Mouse (Mus musculus): ENCODE data around the gene Pde4b.
A peak's percentile ranks its signal among the peaks of the same experiment; 100 is the strongest.

Pde4b gene

DNA sequence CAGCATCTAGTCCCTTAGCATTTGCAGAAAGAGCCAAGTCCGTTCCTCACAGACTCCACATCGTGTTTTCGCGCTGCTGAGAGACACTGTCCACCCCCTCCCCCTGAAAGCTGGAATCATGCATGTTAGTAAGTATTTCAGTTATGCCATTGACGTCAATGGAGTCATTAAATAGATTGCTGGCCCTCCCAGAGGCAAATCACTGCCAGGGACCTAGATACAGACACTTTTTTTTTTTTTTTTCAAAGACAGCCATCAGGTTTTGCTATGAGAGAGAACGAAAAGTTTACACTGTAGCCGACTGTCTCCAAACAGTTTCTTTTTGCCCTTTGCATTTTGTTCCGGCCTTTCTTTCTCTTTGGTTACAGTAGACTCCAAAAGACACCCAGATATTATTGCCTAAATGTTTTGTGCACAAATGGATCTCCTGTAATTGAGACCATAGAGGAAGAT, 423.6 kb downstream of the Pde4b start:
- peak; percentile 18 to 26 for DNase-seq

DNA sequence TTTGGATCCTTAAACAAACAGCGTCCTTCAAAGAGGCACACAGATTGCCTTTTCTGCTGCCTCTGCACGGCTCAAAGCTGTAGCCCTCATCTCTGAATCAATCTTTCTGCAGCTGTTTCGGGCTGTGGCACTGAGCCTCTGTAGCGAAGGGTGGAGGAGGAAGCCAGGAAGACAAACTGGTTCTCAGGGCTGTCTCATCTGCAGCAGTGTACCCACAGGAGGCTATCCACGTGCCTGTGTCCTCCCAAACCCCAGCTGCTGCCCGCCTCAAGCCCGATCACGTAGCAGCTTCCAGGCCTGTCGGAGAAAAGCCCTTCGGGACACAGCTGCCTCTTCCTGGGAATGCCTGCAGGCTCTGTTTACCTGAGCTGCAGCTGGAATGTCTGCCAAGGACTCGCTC, 424.2 kb downstream of the Pde4b start:
- peak; percentile 56 to 65 for DNase-seq

DNA sequence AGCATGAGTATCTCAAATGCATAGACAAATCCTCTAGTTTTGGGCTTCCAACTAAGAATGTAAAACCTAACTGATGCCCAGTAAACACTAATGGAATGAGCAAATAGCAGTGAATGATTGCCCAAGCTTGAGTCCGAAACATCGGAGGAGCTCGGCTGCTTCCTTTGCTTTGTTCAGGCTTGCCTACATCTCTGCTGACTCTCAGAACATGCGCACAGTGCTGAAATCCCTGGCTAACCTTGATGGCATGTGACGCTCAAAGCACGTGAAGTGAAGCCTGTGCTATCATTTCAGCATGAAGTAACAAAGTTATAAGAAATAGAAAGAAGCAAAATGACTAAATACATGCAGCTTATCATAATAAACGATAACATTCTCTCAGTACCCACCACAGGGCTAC, 425.6 kb downstream of the Pde4b start:
- DNase-seq: no peak

DNA sequence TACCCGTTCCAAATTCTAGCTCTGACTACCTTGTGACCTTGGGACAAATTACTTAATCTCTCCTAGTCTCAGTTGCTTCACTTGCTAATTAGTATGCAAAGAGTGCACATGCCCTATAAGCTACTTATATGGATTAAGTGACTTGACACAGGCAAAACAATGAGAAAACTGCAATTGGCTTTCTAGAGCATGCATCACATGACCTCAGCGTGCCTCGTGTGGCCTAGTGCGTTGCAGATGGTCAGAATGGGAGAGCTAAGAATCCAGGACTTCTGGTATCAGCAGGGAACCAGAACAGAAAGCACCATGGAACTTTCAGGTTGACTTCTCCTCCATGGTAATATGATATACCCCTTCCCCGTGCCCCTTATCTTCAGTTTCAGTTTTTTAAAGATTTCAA, 426.2 kb downstream of the Pde4b start:
- DNase-seq: no peak

DNA sequence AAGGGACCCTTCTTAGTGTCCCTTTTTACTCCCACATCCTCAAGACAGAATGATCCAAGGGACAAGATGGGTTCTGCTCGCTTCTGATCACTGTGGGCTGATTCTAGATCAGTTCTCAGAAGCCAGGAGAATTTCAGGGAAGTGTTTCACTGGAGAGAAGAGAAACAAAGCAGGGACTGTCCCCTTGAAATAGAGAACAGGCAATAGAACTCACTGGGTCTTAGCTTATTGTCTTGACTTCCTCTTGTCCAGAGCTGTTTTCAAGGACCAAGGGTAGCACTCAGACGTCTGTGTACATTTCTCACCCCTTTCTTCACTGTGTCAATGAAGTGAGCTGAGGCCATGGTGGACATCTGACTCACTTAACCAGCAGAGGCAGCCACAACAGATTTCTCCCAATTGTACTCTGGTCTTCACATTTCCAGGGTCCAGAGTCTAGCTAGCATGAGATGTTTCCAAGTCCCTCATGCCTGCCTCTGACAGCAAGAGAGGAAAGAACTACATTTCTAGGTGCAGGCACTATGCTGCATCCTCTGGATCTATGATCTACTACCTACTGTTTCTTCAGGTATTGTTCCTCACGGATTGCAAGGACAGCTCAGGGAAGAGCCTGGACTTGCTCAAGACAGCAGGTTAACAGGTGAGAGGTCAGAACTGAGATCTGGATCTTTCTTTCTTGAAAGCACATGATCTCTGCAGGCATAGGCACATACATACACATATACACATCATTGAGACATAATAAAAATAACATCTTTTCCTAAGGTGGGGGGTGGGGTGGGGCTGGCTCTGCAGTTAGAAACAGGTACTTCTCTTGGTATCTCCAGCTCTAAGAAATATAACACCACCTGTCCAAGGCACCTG, 427.9 kb downstream of the Pde4b start:
- DNase-seq: no peak

DNA sequence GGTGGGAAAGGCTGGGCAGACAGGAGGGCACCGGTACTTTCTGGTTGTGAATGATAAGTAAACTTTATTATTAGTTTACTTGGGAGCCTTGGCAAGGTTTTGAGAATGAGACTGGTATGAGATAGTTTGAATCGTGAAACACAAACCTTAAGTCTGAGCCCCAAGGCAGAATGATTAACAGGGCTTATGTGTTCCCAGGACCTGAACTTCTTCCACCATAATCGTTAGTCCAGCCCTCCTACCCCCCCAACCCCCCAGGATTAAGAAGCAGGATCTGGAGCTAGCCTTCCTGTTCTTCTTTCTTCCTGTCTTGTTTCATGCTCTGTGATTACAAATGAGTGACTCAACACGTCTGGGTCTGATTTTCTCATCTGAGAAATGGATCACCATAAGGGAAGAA, 429.1 kb downstream of the Pde4b start:
- no peak for DNase-seq

DNA sequence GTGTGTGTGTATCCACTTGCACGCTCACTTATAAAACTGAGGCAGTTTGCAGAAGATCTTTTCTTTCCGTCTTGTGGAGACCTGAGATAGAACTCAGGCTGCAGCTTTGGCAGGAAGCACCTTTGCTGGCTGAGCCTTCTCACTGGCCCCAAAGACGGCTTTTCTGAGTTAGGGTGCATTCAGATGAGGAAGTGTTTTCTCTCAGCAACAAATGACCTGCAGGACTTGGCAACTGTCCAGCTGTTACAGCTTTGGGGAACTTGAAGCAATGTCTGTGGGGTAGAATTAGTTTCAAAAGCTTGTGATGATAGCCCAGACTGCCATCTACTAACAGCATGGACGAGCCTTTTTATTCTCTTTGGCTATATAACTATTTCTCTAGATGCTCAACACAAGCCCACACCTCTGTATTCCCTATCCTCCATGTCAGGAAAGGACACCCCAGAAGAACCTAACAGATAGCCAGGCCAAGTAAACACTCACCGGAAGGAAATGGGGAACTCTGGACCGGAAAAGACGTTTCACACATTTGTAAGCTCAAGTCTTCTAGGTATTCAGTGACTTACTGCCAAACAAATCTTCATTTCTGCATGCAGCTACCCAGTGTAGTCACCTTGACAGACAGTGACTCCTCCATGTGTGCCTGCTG, 429.8 kb downstream of the Pde4b start:
- peak; percentile 20 to 27 for DNase-seq

DNA sequence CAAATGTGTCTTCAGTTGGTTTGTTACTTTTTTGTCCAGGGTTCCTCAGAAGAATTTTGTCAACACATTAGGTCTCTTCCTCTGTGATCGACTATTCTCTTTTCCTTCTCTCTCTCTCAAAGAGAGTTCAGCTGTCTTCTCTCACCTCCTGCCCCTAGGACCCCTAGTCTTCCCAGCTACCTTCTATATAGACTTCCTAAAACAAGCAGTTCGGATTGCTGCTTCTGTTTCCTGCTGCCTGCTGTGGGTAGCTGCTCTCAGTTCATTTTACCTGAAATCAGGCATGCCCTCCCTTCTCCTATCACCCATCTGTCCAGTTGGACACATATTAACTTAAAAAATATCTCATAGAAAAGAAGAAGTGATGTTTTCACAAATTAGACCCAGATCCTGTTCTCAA, 430.3 kb downstream of the Pde4b start:
- DNase-seq: no peak

DNA sequence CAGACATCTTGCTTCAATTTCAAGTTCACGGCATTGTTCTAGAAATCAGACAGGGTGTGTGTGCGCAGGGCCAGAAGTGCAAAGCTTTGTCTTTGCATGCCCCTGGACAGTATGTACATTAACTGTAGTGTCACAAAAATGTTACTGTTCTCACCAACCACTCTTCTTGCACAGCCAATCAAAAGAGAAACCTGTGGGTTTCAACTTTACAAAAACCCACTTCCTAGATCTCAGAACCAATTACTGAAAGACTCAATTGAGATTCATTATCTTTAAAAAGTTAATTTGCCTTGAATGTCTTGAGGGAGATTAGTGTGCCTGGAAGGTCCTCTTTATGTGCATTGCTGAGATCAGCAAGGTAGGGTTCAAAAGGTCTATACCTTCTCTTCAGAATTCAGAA, 431.0 kb downstream of the Pde4b start:
- no peak for DNase-seq

DNA sequence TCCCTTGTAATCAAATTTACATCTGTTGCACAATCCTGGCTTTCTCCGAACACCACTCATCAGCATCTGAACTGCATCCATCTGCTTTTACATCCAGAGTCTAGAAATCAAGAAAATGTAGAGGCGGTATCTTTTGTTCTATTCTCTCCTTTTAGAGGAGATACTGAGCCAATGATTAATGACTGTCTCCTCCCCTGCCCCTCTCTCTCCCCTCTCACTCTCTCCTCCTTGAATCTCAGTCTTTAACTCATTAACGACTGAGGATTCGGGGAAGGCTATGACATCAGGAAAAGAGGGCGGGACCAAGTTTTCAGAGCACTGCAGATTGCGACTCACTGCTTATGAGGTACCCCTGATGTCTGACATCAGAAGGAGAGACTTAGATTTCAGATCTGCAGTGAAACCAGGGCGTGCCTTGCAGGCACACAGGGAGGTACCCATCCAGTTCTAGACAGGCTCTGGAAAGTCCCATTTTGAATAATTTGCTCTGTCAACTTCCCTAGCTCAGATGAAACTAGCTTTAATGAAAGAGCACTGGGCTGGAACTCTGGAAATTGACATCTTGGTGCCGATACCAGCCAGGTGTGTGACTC, 433.4 kb downstream of the Pde4b start:
- no peak for DNase-seq

DNA sequence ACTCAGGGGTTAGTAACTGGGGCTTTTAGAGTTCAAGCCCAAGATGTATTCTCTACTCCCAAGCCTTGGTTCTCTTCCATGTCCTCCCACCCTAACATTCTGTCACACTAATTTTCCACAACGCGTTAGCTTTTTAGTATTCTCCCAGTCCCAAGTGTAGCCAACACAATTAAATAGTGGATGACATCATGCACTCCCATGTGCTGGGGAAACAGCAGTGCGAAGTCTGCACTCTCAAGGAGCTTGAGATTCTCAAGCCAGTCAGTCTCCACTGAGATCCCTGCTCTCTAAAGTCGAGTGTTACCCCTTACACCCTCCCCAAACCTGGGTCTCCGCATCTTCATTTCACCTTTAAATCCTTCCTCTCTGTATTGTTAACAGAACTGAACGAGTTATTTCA, 434.1 kb downstream of the Pde4b start:
- DNase-seq: no peak

DNA sequence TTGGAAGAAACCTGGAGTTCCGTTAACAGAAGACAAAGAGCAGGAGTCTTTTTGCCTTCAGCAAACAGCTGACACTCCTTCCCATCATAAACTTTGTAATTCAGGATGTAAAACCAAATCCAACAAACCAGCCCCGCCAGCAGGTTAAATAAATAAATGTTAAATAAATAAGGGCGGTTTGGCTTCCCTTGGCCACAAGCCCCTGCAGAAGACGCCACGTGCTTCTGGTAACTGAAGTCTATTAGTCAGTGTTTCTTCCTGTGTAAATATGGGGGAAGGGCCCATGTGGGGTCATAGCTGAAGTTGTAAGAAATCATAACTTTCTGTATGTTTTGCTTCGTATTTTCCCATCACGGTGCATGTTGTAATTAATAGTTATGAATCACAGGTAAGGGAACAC, 440.0 kb downstream of the Pde4b start:
- DNase-seq: no peak

DNA sequence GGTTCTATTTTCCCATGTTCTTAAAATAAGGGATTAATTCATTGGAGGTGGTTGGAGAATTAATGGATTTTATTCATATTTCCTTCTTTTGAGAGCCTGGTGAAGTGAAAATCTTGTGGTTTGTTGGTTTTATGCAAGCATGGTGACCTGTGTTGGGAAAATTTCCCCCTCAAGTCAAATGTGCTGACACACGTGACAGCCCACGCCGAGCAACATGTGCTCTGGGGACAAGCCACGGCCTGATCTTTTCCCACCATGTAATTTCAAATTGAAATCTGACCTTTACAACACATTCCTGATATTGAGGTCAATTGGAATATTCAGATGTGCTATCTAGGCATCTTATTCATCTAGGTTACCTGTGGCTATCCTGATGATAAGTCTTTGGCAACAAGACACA, 443.5 kb downstream of the Pde4b start:
- no peak for DNase-seq

DNA sequence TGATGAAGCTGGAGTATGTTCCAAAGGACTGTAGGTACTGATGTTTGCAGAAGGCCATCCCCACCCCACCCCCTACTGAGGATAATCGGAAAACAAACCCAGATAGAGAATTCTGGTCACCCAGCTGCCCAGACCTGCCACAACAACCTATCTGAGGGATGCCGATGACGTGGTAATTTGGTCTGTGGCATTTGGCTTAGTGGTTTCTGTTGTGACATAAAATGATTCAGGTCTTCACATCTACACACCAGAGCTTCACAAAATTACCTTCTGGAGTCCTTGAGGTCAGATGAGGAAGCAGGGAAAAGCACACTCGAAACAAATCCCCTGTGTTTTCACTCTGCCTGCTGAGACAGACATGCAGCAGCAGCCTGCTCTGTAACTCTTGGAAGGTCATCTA, 444.4 kb downstream of the Pde4b start:
- DNase-seq: no peak

DNA sequence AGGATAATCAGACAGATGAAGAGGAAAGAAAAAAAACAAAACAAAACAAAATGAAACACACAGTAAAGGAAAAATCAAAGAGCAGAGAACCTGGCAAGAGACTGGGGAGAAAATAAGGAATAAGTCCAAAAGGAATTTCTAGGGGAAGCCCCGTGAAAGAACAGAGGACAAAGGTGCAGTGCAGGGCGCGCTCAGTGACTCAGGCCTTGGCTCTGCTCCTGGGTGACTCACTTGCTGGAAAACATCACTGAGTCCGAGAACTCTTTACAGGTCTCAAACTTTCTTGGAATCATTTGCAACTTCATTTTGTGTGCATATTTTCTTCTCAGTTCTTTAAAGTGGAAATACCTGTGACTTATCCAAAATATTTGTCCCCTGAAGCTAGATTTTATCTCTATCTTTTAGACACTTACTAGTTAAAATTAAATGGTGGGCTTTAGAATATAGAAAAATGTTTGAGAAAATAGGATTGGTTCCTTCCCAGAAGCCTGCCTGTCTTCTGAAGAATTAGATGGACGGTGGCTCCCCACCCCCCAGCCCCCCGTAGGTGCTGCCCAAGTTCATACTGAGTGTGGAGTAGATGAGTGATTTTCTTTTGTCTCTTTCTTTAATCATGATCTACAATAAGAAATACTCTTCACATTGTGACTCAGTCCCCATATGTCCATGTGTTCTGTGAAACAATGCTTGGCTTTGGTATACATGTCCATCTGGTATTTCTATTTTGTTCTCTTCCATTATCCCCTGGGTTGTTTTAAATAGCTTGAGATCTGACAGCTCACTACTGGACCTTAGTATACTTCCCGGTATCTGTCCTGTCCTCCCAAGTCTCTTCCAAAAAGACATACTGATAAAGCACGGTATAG, 446.1 kb downstream of the Pde4b start:
- no peak for DNase-seq

DNA sequence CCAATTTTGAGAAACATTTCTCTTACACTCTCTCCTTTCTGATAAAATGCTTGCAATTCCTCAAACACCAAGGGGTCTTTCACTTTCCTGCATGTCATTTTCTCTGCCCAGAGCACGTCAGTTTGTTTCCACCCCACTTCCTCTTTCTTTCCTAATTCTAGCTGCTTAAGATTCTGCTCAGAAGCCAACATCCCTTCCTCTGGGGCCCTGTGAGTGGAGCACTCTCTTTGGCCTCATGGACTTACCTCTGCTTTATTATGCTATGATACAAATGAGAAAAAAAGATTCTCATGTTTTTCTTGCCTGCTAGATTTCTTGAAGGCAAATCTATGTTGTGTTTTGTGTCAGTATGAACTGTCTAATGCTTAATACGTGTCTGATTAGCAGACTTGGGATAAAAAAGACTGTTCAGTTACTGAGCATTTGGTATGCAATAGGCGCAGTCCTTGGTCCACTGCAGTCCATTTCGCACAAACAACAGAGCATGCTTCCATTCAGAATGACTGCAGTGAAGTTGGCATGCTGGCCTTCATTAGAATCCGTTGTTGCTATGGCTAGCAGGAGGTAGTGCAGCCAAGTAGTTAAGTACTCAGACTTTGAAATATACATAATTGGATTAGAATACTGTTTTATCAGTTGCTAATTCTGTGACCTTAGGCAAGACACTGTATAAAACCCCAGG, 446.8 kb downstream of the Pde4b start:
- no peak for DNase-seq

DNA sequence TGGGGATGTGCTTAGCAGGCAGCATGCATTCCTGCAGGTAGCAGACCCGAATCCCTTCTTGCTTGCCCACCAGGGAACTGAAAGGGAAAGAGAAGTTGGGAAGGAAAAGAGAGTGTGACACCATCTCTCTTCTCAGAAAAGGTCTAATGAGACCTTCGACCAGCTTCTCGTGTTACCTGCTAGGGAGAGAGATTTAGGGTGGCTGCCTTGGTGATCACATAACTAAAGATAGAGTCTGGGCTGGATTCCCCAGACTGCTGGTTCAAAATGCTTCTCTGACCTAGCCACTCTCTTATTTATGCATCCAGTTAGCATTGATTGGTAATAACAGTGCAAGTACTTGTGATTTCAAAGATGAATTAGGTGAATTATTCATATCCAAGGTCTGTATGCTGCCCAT, 448.5 kb downstream of the Pde4b start:
- no peak for DNase-seq

DNA sequence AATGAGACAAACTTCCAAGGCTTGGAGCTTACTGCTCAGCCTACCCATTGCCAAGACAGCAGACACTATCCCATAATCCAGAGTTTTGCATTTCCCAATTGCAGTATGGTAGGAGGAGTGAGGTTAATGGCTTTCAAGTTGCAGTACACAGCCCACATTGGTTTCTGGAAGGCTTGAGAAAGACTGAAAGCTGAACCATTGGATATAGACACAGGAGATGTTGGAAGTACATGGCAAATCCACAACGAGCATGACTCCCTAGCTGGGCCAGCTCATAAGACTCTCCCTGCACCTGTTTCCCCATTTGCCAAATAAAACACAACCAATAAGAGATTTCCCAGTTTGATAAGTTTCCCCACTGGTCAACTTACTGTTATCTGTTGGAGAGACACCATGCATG, 450.9 kb downstream of the Pde4b start:
- DNase-seq: no peak

DNA sequence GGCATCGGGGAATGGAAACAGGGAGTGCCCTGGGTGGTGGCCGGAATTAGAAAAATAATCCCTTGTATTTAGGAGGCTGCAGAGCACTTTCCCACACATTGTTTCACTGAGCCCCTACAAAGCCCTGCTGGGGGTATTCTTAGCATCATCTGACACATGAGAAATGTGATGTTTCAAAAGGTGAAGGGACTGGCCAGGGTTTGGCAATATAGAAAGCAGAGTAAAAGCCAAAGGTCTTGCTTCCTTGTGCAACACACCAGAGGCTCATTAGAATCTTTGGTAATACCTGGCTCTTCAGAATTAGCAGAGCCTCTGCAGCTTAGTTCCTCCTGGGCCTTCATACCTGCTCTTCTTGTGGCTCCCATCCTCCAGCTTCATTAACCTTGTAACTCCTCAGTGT, 451.4 kb downstream of the Pde4b start:
- no peak for DNase-seq

DNA sequence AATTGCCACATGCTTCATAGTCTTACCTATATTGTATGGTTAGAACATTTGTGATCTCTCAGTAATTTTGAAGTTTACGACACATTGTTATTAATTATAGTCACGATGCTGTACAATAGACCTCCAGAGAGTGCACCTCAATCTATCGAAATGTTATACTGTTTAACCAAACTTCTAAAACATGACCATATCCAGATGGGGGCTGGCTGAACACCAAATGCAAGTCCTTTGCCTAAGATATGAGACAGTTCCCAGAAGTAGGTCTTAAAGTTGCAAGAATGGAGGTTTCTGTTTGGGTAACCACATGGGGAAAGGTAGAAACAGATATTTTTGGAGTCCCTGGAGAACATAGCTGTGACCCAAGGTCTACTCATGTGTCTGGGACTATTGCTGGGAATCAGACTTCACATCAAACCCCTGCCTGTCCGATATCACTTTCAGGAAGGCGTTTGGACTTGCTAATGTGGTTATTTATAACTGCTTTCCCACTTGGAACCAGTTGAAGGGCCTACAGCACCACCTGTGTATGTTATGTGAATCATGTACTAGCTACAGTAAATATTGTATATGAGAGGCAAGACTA, 452.3 kb downstream of the Pde4b start:
- no peak for DNase-seq

DNA sequence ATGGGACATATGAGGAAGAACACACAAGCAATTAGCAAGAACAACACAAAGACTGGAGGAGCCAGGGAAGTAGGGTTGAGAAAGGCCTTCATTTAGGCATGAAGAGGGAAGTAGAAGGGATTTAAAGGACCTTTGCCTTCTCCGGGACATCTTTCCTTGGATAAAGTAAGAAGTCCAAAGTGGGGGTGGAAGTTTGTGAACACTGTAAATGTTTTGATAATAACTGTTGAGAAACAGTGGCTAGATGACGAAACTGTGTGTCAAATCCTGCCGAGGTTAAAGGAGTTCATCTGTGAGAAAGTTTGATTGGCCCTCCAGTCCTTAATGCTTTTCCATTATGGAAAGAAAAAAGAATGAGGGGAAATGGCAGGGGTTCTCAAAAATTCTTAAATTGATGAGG, 455.6 kb downstream of the Pde4b start:
- DNase-seq: no peak

DNA sequence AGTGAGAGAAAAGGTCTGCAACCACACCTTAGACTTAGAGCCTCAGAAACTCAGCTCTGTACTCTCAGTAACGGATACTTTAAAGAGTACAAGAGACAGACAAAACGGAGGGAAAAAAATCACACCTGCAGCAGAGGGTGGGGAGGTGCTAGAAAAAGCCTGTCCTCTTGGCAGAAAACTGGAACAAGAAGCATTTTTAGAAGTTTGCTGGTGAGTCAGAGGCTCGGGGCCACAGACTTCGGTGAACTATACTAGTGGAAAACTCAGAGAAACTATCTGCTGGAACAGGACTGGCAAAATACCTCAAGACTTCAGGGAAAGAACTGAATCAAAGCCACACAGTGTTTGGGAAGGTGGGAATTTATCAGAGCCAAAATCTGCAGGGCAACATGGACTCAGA, 457.9 kb downstream of the Pde4b start:
- no peak for DNase-seq
